Comparison of ENCODE assay signal across 13 mouse cellular contexts in the genomic region with DNA sequence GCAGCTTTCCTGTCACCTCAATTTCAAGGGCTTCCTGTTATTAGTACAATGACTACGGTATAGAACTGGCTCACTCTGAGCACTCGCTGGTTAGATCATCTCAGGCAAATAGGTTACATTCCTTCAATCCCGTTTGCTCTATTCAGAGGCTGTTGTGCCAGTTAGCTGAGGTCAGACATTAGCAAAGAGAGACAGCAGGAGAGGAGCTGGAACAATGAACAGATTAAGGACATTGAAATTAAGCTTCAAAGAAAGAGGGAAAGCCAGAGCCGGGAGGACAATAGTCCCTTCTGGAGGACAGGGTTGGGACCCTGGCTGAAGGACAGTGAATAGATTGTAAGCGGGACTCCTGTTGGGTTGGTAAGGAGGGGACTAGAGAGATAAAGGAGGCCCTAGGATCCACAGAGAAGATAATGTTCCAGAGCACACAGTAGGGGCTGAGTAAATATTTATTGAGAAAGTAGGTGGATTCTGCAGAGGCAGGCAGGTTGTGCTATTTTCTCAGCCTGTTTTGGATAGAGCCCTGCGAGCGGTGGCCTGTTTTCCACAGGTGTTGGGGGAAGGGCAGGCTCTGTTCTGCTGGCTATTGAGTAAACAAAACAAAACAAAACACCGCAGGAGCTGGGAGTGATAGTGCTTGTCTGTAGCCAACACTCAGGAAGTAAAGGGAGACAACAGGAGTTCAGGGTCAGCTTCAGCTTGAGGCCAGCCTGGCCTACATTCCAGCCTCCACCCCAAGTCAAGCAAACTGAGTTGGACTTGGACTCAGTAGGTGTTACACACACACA. TPM values are rescaled to one million over a fixed set of nuclear protein-coding genes. Genes with fewer than 3 reads are reported as not detected.
DNase-seq lines count a peak whose midpoint lies in the region; ATAC-seq and TF ChIP-seq lines count a peak whose summit lies in the region.
"Had no signal": no experiment of that assay in that cellular context is flagged by ENCODE, and none has a peak within 500 bp of the region (broad histone marks: within the 10 kb centered on the region; RNA-seq: fewer than 3 reads in every experiment).

No protein-coding gene starts in this region.

- H3K27me3 ChIP-seq in forebrain, embryonic 12.5 days = peaks cover 53% of the 10 kb centered on the region
- no peaks in the 10 kb centered on the region for H3K27me3 ChIP-seq in forebrain, embryonic 15.5 days
- peaks cover 59% of the 10 kb centered on the region for H3K27me3 ChIP-seq in midbrain, embryonic 10.5 days (ENCODE audit: low read depth, poor library complexity, severe bottlenecking)
- no peaks in the 10 kb centered on the region for H3K27me3 ChIP-seq in midbrain, postnatal 0 days (ENCODE audit: insufficient read depth, low read length)
- H3K27me3 ChIP-seq in liver, embryonic 12.5 days (replicated peaks) = peaks cover 7% of the 10 kb centered on the region; the same call in 1 of the 2 replicates

- no peak overlapping the region for H3K9ac ChIP-seq in forebrain, embryonic 12.5 days
- H3K9ac ChIP-seq in forebrain, embryonic 15.5 days (replicated peaks) = no peak overlapping the region
- H3K9ac ChIP-seq in midbrain, postnatal 0 days (replicated peaks; ENCODE audit: low read length, poor library complexity, severe bottlenecking) = no peak overlapping the region
- no peak overlapping the region for H3K9ac ChIP-seq in liver, embryonic 12.5 days

- no peak overlapping the region for H3K4me2 ChIP-seq in forebrain, embryonic 12.5 days
- H3K4me2 ChIP-seq in forebrain, embryonic 15.5 days (replicated peaks) = no peak overlapping the region
- no peak overlapping the region for H3K4me2 ChIP-seq in midbrain, postnatal 0 days (ENCODE audit: low read depth, low read length, poor library complexity, severe bottlenecking)
- no peak overlapping the region for H3K4me2 ChIP-seq in liver, embryonic 12.5 days

- no peak overlapping the region for H3K4me3 ChIP-seq in forebrain, embryonic 12.5 days (replicated peaks)
- H3K4me3 ChIP-seq in forebrain, embryonic 15.5 days = no peak overlapping the region
- no peak overlapping the region; the same call in 1 of the 2 replicates for H3K4me3 ChIP-seq in midbrain, embryonic 10.5 days
- no peak overlapping the region for H3K4me3 ChIP-seq in midbrain, postnatal 0 days (ENCODE audit: low read depth, low read length)
- H3K4me3 ChIP-seq in liver, embryonic 12.5 days = no peak overlapping the region
- no peak overlapping the region for H3K4me3 ChIP-seq in lung, adult 2 months (replicated peaks; ENCODE audit: extremely low read depth, low read depth, low read length)

- no peak for TF ChIP-seq CTCF in midbrain, postnatal 0 days (IDR thresholded peaks at IDR 0.05)
- no peak for TF ChIP-seq CTCF in lung, adult 2 months (IDR thresholded peaks at IDR 0.05; ENCODE audit: insufficient read depth, low read length)

- TF ChIP-seq POLR2A in lung, adult 2 months (IDR thresholded peaks at IDR 0.05; ENCODE audit: borderline replicate concordance, extremely low read depth, low read depth, low read length) = no peak

- 0 out of 2 replicates have a peak, but pooled peaks have one; percentile 39 for ATAC-seq in forebrain, embryonic 12.5 days (ENCODE audit: low FRiP score)
- no peak for ATAC-seq in forebrain, embryonic 15.5 days (replicated peaks)
- no peak for ATAC-seq in midbrain, postnatal 0 days (ENCODE audit: low FRiP score)
- peak; percentile 50; the same call in 1 of the 2 replicates for ATAC-seq in liver, embryonic 12.5 days
- ATAC-seq: activated CD4-positive, CD25-positive, alpha-beta regulatory T cell, adult 4 months had no signal

- DNase-seq in midbrain, embryonic 10.5 days (ENCODE audit: low spot score) = peak; percentile 70
- DNase-seq in midbrain, postnatal 0 days (ENCODE audit: low spot score) = no peak
- DNase-seq in retina, postnatal 1 day = peak; percentile 96
- no peak for DNase-seq in urinary bladder, adult 18-20 months (ENCODE audit: low spot score in 2 of 2)
- DNase-seq in lung, adult 2 months = no peak
- DNase-seq: cerebellum, adult 8-10 months; kidney, adult 9 months had no signal

- no peaks in the 10 kb centered on the region for H3K9me3 ChIP-seq in forebrain, embryonic 12.5 days
- no peaks in the 10 kb centered on the region for H3K9me3 ChIP-seq in forebrain, embryonic 15.5 days
- no peaks in the 10 kb centered on the region; the same call in 1 of the 2 replicates for H3K9me3 ChIP-seq in midbrain, embryonic 10.5 days (replicated peaks)
- H3K9me3 ChIP-seq in midbrain, postnatal 0 days (ENCODE audit: low read length) = no peaks in the 10 kb centered on the region
- no peaks in the 10 kb centered on the region for H3K9me3 ChIP-seq in liver, embryonic 12.5 days (replicated peaks)
- H3K9me3 ChIP-seq: G1E had no signal

- WGBS in forebrain, embryonic 12.5 days = 7% methylated on average over 8 of the region's 8 CpGs
- WGBS in forebrain, embryonic 15.5 days = 13% methylated on average over 8 of the region's 8 CpGs
- 3% methylated on average over 8 of the region's 8 CpGs for WGBS in midbrain, embryonic 10.5 days
- 23% methylated on average over 8 of the region's 8 CpGs for WGBS in midbrain, postnatal 0 days
- WGBS in liver, embryonic 12.5 days (ENCODE audit: insufficient replicate concordance) = 44% methylated on average over 8 of the region's 8 CpGs
- WGBS in lung, adult 2 months = 57% methylated on average over 8 of the region's 8 CpGs

- H3K36me3 ChIP-seq in forebrain, embryonic 12.5 days (replicated peaks) = no peaks in the 10 kb centered on the region
- no peaks in the 10 kb centered on the region for H3K36me3 ChIP-seq in forebrain, embryonic 15.5 days
- no peaks in the 10 kb centered on the region for H3K36me3 ChIP-seq in midbrain, embryonic 10.5 days
- H3K36me3 ChIP-seq in midbrain, postnatal 0 days (ENCODE audit: insufficient read depth, low read length) = no peaks in the 10 kb centered on the region
- no peaks in the 10 kb centered on the region for H3K36me3 ChIP-seq in liver, embryonic 12.5 days
- H3K36me3 ChIP-seq: G1E had no signal

- peak overlapping the region; percentile 42; the same call in 1 of the 2 replicates for H3K27ac ChIP-seq in forebrain, embryonic 12.5 days
- H3K27ac ChIP-seq in forebrain, embryonic 15.5 days (replicated peaks) = no peak overlapping the region
- H3K27ac ChIP-seq in midbrain, embryonic 10.5 days (replicated peaks) = peak overlapping the region; percentile 78
- no peak overlapping the region for H3K27ac ChIP-seq in midbrain, postnatal 0 days (ENCODE audit: low read depth, low read length)
- H3K27ac ChIP-seq in liver, embryonic 12.5 days = 0 out of 2 replicates have a peak overlapping the region, but pooled peaks have one; percentile 42
- H3K27ac ChIP-seq: macrophage had no signal

- peaks cover 20% of the 10 kb centered on the region for H3K4me1 ChIP-seq in forebrain, embryonic 12.5 days
- H3K4me1 ChIP-seq in forebrain, embryonic 15.5 days = 0 out of 2 replicates have a peak, but pooled peaks cover 4% of the 10 kb centered on the region
- H3K4me1 ChIP-seq in midbrain, embryonic 10.5 days = peaks cover 47% of the 10 kb centered on the region
- no peaks in the 10 kb centered on the region for H3K4me1 ChIP-seq in midbrain, postnatal 0 days (ENCODE audit: insufficient read depth, low read length)
- peaks cover 32% of the 10 kb centered on the region for H3K4me1 ChIP-seq in liver, embryonic 12.5 days
- H3K4me1 ChIP-seq in lung, adult 2 months (ENCODE audit: control insufficient read depth, insufficient read depth, low read length) = no peaks in the 10 kb centered on the region

RNA-seq across cellular contexts. Expression of gene Nudt4, which starts 32.1 kb away (rescaled TPM):
- polyA plus RNA-seq in forebrain, embryonic 12.5 days (2016; fragmentation: Nextera tagmentation; extraction: Ambion mirVana) = 107 and 108 TPM in 2 replicates
- polyA plus RNA-seq in forebrain, embryonic 15.5 days (2015; fragmentation: Nextera tagmentation; extraction: Ambion mirVana) = 74.7 and 79.2 TPM in 2 replicates
- 90.8 and 91.5 TPM in 2 replicates for polyA plus RNA-seq in midbrain, embryonic 10.5 days (2016; fragmentation: Nextera tagmentation; extraction: Ambion mirVana)
- total RNA-seq in midbrain, postnatal 0 days (2014; rRNA removed) = 65.9 and 81.4 TPM in 2 replicates
- 53.1 and 58.5 TPM in 2 replicates for polyA plus RNA-seq in midbrain, postnatal 0 days (2015; fragmentation: Nextera tagmentation; extraction: Ambion mirVana)
- polyA plus RNA-seq in liver, embryonic 12.5 days (2016; fragmentation: Nextera tagmentation; extraction: Ambion mirVana) = 130 and 134 TPM in 2 replicates
- polyA plus RNA-seq in lung, adult 2 months (2012; rRNA removed) = 18.7 and 22.5 TPM in 2 replicates

Comparison
In these comparisons a context has a peak if more than half of its experiments do, and no peak if none do; other contexts are left out.
1. ATAC-seq: peak in forebrain, embryonic 12.5 days (single experiment) and liver, embryonic 12.5 days (single experiment); none in forebrain, embryonic 15.5 days (single experiment) and midbrain, postnatal 0 days (single experiment).
2. H3K27ac ChIP-seq: peak in forebrain, embryonic 12.5 days (single experiment), midbrain, embryonic 10.5 days (single experiment) and liver, embryonic 12.5 days (single experiment); none in forebrain, embryonic 15.5 days (single experiment) and midbrain, postnatal 0 days (single experiment).
3. DNase-seq: peak in midbrain, embryonic 10.5 days (single experiment) and retina, postnatal 1 day (single experiment); none in midbrain, postnatal 0 days (single experiment), urinary bladder, adult 18-20 months (0 of 2) and lung, adult 2 months (single experiment).